In genomic region chr1:72574047-72574446, GRCm38 (mm10) we compare ENCODE assay signal across 31 mouse cellular contexts. TPM values are rescaled to one million over a fixed set of nuclear protein-coding genes. Genes with fewer than 3 reads are reported as not detected.
"Had no signal": no experiment of that assay in that cellular context is flagged by ENCODE, and none has a peak within 500 bp of the region (broad histone marks: within the 10 kb centered on the region; RNA-seq: fewer than 3 reads in every experiment).

No protein-coding gene starts in this region.

- H3K4me3 ChIP-seq: gastrocnemius, adult 2 months; heart, adult 2 months; heart, embryonic 13.5 days; heart, embryonic 15.5 days; hindbrain, embryonic 13.5 days; hindbrain, embryonic 15.5 days; limb, embryonic 13.5 days; limb, embryonic 15.5 days; liver, embryonic 12.5 days had no signal

- H3K4me1 ChIP-seq: heart, embryonic 15.5 days; liver, embryonic 12.5 days had no signal

- H3K9me3 ChIP-seq: heart, embryonic 13.5 days; heart, embryonic 15.5 days; hindbrain, embryonic 13.5 days; hindbrain, embryonic 15.5 days; limb, embryonic 13.5 days; limb, embryonic 15.5 days; liver, embryonic 12.5 days had no signal

- H3K4me2 ChIP-seq: heart, embryonic 11.5 days; heart, embryonic 13.5 days; heart, embryonic 15.5 days; hindbrain, embryonic 13.5 days; hindbrain, embryonic 15.5 days; limb, embryonic 13.5 days; limb, embryonic 15.5 days; liver, embryonic 12.5 days had no signal

- ATAC-seq: hindbrain, postnatal 0 days; intestine, embryonic 16.5 days; liver, embryonic 12.5 days had no signal

- H3K27me3 ChIP-seq: limb, embryonic 15.5 days had no signal

- H3K36me3 ChIP-seq: heart, embryonic 13.5 days; heart, embryonic 15.5 days; hindbrain, embryonic 13.5 days; hindbrain, embryonic 15.5 days; limb, embryonic 13.5 days; limb, embryonic 15.5 days; liver, embryonic 12.5 days had no signal

- H3K9ac ChIP-seq: heart, embryonic 13.5 days; heart, embryonic 15.5 days; hindbrain, embryonic 13.5 days; hindbrain, embryonic 15.5 days; limb, embryonic 13.5 days; limb, embryonic 15.5 days; liver, embryonic 12.5 days; liver, embryonic 14.5 days had no signal

- DNase-seq: gastrocnemius, adult 2 months; gastrocnemius, postnatal 10 days; gastrocnemius, postnatal 36 days; heart, adult 2 months; heart, postnatal 14 days; heart, postnatal 36 days; kidney, adult 11 months; kidney, adult 2 months; kidney, adult 9 months; kidney, postnatal 14 days; kidney, postnatal 36 days; layer of hippocampus, adult 9-11 months; layer of hippocampus, postnatal 36 days; left cerebral cortex, postnatal 4 days; lung, adult 18-20 months had no signal

- H3K27ac ChIP-seq: gastrocnemius, adult 2 months; heart, adult 2 months; heart, embryonic 13.5 days; heart, embryonic 15.5 days; hindbrain, embryonic 13.5 days; hindbrain, embryonic 15.5 days; hindbrain, postnatal 0 days; limb, embryonic 13.5 days; limb, embryonic 15.5 days; liver, embryonic 12.5 days; liver, embryonic 14.5 days had no signal

RNA-seq across cellular contexts. Expression of gene March4, which starts 37.3 kb away (rescaled TPM):
- total RNA-seq: heart, adult 2 months; heart, postnatal 36 days; hematopoietic stem cell, adult 5-6 weeks; liver, adult 2 months had no signal
- polyA plus RNA-seq: heart, embryonic 11.5 days; heart, embryonic 13.5 days; heart, postnatal 0 days; limb, embryonic 11.5 days; limb, embryonic 13.5 days; limb, embryonic 15.5 days; liver, adult 2 months; liver, embryonic 12.5 days; liver, embryonic 14.5 days; liver, embryonic 16.5 days had no signal
